Mouse (Mus musculus) ES-E14 (cell line): ENCODE results near the gene Lcn3. TPM values are rescaled to one million over a fixed set of nuclear protein-coding genes. Genes with fewer than 3 reads are reported as not detected.

Source experiments
- DNase-seq: peaks from one replicate; pipeline ENCODE4 v3.0.0-alpha.2; 2013; ENCODE audit warnings: low read depth, low spot score
- H3K27ac ChIP-seq: 2 replicates; pipeline ENCODE4 v1.5.1; 2012; ENCODE audit warnings: low read depth, mild to moderate bottlenecking, low read length, moderate library complexity, mixed read lengths; ENCODE audit not compliant: poor library complexity, insufficient read depth, severe bottlenecking
- H3K36me3 ChIP-seq: 2 replicates; pipeline ENCODE4 v1.6.1; 2012; ENCODE audit warnings: mild to moderate bottlenecking, low read length, moderate library complexity, mixed read lengths; ENCODE audit not compliant: control insufficient read depth, poor library complexity, insufficient read depth, severe bottlenecking
- H3K4me1 ChIP-seq, 2 experiments: fragments of 150-350 bp in 1 of 2; sonication (generic) in 1 of 2; 2 replicates each; pipeline ENCODE4 v1.6.1; 2012; ENCODE audit warnings: low read length in 2 of 2, mild to moderate bottlenecking in 1 of 2, mixed read lengths in 1 of 2; ENCODE audit not compliant: control insufficient read depth in 2 of 2, insufficient read depth in 2 of 2, poor library complexity in 1 of 2
- H3K4me3 ChIP-seq, 2 experiments: fragments of 150-350 bp in 1 of 2; sonication (generic) in 1 of 2; 2 replicates each; pipeline ENCODE4 v1.5.1; 2012; ENCODE audit warnings: low read length in 2 of 2, low read depth in 1 of 2, mild to moderate bottlenecking in 1 of 2, mixed read lengths in 1 of 2; ENCODE audit not compliant: insufficient read depth in 1 of 2, poor library complexity in 1 of 2, severe bottlenecking in 1 of 2
- H3K9ac ChIP-seq: 2 replicates; pipeline ENCODE4 v1.6.1; 2012; ENCODE audit warnings: low read depth, mild to moderate bottlenecking, low read length, mixed read lengths; ENCODE audit not compliant: poor library complexity, insufficient read depth, severe bottlenecking
- H3K9me3 ChIP-seq: fragments of 150-350 bp; sonication (generic); 2 replicates; pipeline ENCODE4 v1.6.1; 2012; ENCODE audit warnings: low read depth, mild to moderate bottlenecking, low read length; ENCODE audit not compliant: control insufficient read depth, insufficient read depth
- CHD2 ChIP-seq: IDR thresholded peaks from 2 replicates; pipeline ENCODE4 v1.6.1; 2014; ENCODE audit warnings: mild to moderate bottlenecking, low read depth, low read length, inconsistent platforms
- HCFC1 ChIP-seq: IDR thresholded peaks from 2 replicates; pipeline ENCODE4 v1.6.1; 2012; ENCODE audit warnings: low read length, inconsistent platforms, borderline replicate concordance; ENCODE audit not compliant: insufficient read depth
- MAFK ChIP-seq: IDR thresholded peaks from 2 replicates; pipeline ENCODE4 v1.6.1; 2014; ENCODE audit warnings: mild to moderate bottlenecking, low read depth, low read length, inconsistent platforms; ENCODE audit not compliant: insufficient read depth
- ZC3H11A ChIP-seq: IDR thresholded peaks from 2 replicates; pipeline ENCODE4 v1.6.1; 2012; ENCODE audit warnings: low read depth, mild to moderate bottlenecking, inconsistent platforms, low read length, borderline replicate concordance
- ZNF384 ChIP-seq: IDR thresholded peaks from 2 replicates; pipeline ENCODE4 v1.6.1; 2012; ENCODE audit warnings: low read depth, low read length, inconsistent platforms
- in situ Hi-C, 2 experiments: fragments of 600-800 bp; cut with MboI; formaldehyde crosslinking; loops; one replicate each; pipeline ENCODE4 v1.15.1; 2025; ENCODE audit warnings: low sequenced_read_pairs in 2 of 2, inconsistent platforms in 1 of 2; ENCODE audit not compliant: unreplicated experiment in 2 of 2
- total RNA-seq: library from RNA; depleted of rRNA; stranded (reverse); fragments of 300-350 nt; gene quantifications from 2 replicates; pipeline ENCODE4 v1.2.3, GENCODE M21; 2012

Lcn3 gene
- total RNA-seq, 1 experiment = not detected

- no peak for TF ChIP-seq MAFK
- no peak for TF ChIP-seq ZC3H11A
- no peak for TF ChIP-seq CHD2
- TF ChIP-seq HCFC1 = no peak
- no peak for TF ChIP-seq ZNF384
- Histone ChIP-seq H3K4me1 (no peaks in the 10 kb centered on the region), H3K27ac (no peak overlapping the region), H3K9ac (no peak overlapping the region), H3K36me3 (no peaks in the 10 kb centered on the region), H3K4me3 (no peak overlapping the region), H3K9me3 (no peaks in the 10 kb centered on the region)
- DNase-seq = no peak
- in situ Hi-C loops = no loop called here
These were observed 11.2 kb upstream of the Lcn3 start for GRCm38 (mm10) chr2:25754201-25754600.

- no peak for DNase-seq
- Histone ChIP-seq H3K9ac (no peak overlapping the region), H3K27ac (no peak overlapping the region), H3K36me3 (no peaks in the 10 kb centered on the region), H3K9me3 (no peaks in the 10 kb centered on the region), H3K4me1 (no peaks in the 10 kb centered on the region), H3K4me3 (no peak overlapping the region)
- TF ChIP-seq ZNF384 (no peak), CHD2 (no peak), MAFK (no peak), ZC3H11A (no peak), HCFC1 (no peak)
- in situ Hi-C loops = no loop called here
These were observed 7.2 kb upstream of the Lcn3 start for GRCm38 (mm10) chr2:25758064-25758625.

- DNase-seq = no peak
- no peaks in the 10 kb centered on the region for H3K4me1 ChIP-seq
- in situ Hi-C loops = no loop called here
- no peaks in the 10 kb centered on the region for H3K36me3 ChIP-seq
- H3K9me3 ChIP-seq = no peaks in the 10 kb centered on the region
- H3K4me3 ChIP-seq = no peak overlapping the region
- no peak overlapping the region for H3K9ac ChIP-seq
- TF ChIP-seq ZNF384 (no peak), ZC3H11A (no peak), HCFC1 (no peak), MAFK (no peak), CHD2 (no peak)
- no peak overlapping the region for H3K27ac ChIP-seq
These were observed 2.4 kb downstream of the Lcn3 start for GRCm38 (mm10) chr2:25767764-25768163.

- Histone ChIP-seq H3K4me3 (no peak overlapping the region), H3K4me1 (no peaks in the 10 kb centered on the region), H3K36me3 (no peaks in the 10 kb centered on the region), H3K9me3 (no peaks in the 10 kb centered on the region), H3K9ac (no peak overlapping the region), H3K27ac (no peak overlapping the region)
- TF ChIP-seq HCFC1 (no peak), MAFK (no peak), ZC3H11A (no peak), CHD2 (no peak), ZNF384 (no peak)
- in situ Hi-C loops = no loop called here
- no peak for DNase-seq
These were observed 8.1 kb downstream of the Lcn3 start for GRCm38 (mm10) chr2:25773507-25773906.
